Mouse (Mus musculus) brain, embryonic 18.5 days (tissue): ENCODE data around the gene Sbf2.

Experiments used
- DNase-seq: peaks from one replicate; pipeline ENCODE4 v3.0.0-alpha.2; 2012; ENCODE audit warnings: low read depth, low spot score

Sbf2 gene

DNA sequence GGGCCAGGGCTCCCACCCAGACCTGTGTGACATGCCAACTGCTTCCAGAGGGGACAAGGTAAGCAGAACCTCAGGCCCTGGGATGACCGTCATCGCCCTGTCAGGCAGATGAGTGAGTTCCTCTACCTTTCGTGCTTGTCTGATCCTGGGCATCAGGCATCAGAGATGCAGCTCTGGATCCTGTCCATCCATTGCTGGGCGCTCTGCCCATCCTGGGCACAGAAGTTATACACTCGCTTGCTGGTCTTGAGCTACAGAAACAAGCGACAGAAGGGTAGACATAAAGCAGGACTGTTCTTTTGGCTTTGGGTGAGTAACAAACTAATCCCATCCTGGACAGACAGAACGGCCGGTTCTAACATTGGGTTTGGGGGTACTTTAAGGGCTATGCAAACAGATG lies 305.5 kb downstream of the Sbf2 start:
- no peak for DNase-seq

DNA sequence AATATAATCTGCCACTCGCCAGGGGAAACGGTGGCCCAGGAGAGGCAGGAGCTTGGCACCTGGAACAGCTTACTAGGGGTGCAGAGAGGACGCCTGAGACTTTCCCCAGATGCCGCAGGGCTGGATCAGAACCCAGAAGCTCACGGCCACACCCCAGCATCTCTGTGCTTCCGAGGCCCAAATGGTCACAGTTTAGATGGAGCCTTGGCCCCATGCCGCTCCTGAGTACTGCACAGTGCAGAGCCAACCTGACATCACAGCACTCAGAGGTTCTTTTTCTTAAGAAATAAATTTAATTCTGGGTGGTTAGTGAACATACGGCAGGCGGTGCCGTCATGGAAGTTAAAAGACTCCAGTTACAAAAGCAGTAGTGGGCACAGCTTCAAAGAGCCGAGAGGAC lies 307.0 kb downstream of the Sbf2 start:
- DNase-seq, result no peak

DNA sequence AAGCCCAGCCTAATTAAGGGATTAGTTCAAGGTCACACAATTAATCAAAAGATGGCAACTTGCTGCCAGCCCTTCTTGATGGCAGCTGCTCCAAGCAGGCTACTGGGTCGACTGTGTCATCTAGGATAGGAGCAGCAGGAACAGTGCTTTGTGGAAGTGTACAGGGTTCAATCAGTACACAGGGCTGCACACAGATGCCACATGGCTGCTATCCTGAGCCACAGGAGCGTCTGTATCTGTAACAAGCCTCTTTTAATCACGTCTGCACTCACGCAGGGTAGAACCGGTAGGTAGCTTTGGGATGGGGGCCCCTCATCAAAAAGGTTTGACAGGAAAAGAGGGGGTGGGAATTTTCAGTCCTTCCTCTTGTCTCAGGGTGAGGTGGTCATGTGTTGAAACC lies 308.4 kb downstream of the Sbf2 start:
- DNase-seq, result no peak

DNA sequence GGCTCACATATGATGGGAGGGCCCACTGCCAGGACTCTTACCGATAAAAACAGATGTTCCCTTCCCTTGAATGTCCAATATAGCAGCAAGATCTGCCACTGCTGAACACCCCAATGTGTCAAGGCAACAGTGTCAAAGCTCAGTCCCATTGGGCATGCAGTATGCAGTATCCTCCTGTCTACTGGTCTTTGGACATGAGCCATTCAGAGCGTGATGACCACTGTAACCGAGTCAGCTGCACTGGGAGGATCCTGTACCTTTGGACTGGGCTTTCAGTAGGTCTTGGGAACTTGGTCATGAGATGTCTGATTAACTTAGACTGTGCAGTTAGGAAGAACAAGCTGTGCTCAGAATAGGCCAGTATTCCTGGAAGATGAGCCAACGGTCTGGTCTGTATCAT lies 309.2 kb downstream of the Sbf2 start:
- no peak for DNase-seq

GRCm38 (mm10) chr7:110302886-110303285 lies 311.8 kb downstream of the Sbf2 start:
- DNase-seq, result no peak

GRCm38 (mm10) chr7:110298739-110299410 lies 315.8 kb downstream of the Sbf2 start:
- no peak for DNase-seq

DNA sequence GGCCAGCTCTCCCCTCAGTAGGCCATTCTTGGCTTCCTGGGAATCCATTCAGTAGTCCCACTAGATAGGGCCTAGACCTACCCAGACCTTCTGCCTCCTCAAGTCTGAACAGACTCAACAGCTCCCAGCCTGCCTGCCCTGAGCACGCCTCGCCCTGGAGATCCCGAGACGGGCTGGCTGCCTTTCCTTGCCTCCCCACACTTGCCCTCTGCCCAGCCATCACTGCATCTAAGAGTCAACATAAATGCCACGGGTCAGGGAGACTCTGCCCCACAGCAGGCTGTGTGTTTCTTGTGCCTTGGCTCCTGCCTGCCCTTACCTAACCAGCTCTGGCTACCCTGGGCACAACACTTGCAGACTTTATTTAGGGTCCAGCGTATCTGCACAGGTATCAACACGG lies 316.6 kb downstream of the Sbf2 start:
- no peak for DNase-seq

DNA sequence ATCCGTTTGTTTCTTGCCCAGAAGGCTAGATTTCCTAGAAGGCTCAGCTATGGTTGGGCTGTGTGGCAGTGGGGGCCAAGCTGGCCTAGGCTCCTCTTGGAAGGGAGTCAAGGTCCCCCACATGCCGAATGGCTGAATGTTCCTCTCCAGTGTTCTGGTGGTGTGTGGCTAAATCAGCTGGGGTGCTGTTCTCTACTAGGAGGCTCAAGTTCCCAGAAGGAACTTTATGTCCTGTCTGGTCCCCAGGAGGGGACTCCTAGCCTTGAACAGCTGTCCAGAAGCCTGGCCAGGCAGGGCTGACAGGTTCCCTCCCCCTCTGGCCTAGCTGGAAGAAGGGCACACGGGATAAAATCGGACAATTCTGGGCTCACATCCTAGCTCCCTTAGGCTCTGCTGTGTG lies 317.1 kb downstream of the Sbf2 start:
- no peak for DNase-seq

DNA sequence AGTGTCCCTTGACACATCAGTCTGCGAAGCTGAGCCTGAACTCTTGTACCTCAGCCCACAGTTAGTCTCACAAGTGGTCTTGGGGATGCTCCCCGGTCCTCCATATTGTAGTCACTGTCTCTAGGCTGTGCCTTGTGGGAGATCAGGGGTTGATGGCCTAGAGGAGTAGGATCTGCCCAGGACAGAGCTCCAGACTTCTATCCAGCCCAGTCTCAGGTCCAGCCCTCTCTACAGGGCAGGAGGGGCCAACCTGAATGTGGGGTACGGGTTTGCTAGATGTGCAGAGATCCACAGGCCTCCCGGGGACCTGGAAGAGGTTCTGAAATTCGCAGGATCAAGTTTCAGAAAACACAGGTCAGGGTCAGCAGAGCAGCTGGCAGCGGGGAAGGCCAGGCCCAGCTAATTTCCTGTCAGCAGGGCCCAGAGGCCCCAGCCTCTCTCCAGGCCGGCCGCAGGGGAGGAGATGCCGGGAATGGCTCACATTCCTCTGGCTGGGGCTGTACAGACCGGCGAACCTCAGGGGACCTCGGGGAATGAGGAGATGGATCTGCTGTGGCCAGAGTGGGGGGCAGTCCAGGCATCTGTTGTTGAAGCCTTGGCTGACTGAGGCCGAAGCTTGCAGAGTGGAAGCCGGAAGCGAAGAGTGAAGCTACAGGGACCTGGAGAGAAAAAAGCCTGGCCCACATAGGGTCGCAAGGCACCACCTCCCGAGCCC lies 317.7 kb downstream of the Sbf2 start:
- DNase-seq, result no peak

GRCm38 (mm10) chr7:110289647-110290046 lies 325.1 kb downstream of the Sbf2 start:
- no peak for DNase-seq

GRCm38 (mm10) chr7:110288731-110289191 lies 326.0 kb downstream of the Sbf2 start:
- no peak for DNase-seq

- no peak for DNase-seq
These were observed 326.5 kb downstream of the Sbf2 start for GRCm38 (mm10) chr7:110288191-110288604.

DNA sequence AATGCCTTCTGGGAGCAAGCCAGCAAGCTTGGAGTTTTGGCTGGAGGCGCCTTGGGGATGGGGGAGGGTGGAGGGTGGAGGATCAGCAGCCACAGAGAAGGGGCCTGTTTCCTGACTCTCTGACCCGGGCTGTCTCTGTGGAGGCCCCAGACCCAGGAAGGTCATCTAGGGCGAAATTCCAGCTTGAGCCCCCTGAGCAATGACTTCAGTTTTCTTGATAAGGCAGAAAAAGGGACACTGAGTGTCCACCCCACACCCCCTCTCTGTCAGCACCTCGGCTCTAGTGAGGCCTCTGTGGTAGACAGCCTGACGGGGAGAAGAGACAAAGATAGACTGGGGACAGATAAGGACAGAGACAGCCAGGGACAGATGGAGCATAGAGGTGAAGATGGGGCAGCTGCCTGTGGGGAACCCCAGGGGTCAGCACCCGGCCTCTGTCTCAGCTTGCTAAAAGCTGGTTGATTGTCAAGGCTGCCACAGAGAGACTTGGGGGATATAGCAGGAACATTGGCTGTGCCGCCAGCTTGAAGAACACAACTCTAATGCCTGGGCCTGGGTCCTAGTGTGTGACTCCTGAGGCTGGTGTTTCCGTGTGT lies 327.1 kb downstream of the Sbf2 start:
- DNase-seq, result no peak

DNA sequence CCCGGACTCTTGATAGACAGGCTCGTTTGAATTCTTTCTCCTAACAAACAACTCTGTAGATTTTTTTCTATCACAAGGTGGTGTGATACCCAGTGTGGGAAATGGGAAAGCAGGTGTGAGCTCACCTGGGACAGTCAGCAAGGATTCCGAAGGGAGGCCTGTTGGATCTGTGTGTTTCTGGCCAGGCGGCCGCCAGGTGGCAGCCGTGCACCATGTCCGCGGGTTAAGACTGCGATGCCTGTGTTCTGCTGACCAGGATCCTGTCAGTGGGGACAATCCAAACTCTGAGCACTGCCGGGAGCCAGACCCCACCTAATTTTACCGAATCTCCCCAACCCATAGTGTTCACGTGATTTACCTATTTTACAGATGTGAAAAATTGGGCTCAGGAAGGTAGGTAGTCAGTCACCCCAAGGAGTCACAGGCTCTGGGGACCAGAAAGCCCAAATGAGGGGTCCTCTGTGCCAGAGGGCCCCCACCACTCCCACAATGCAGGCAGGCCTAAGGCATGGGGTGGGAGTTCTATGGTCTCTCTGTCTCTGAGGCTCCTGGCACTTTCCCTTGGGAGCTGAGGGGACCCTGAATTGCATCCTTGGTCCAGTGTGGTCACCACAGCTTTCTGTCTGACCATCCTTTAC lies 327.8 kb downstream of the Sbf2 start:
- no peak for DNase-seq

DNA sequence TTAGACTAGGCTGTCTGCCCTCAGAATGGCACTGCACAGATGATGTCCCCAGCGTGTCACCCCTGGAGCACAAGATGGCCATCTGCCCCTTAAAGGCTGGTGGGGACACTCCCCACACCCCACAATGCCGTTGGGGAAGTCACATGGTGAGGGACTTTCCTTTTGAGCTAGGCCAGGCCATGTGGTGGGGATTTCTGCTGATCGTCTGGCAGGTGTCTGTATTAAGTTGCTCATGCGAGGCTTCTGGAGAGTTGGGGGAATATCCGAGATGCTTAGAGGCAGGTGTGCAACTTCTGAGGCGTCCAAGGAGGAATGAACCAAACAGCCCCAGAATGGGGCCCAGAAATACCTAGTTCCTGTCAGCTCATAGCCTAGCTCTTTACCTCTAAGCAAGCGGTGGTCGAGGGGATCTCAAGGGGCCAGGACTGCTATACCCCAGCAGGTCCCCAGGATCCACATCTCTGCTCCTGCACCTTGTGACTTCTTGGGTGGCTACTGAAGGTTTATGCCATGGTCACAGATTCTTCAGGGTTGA lies 328.5 kb downstream of the Sbf2 start:
- no peak for DNase-seq

GRCm38 (mm10) chr7:110285849-110286151 lies 328.9 kb downstream of the Sbf2 start:
- no peak for DNase-seq

DNA sequence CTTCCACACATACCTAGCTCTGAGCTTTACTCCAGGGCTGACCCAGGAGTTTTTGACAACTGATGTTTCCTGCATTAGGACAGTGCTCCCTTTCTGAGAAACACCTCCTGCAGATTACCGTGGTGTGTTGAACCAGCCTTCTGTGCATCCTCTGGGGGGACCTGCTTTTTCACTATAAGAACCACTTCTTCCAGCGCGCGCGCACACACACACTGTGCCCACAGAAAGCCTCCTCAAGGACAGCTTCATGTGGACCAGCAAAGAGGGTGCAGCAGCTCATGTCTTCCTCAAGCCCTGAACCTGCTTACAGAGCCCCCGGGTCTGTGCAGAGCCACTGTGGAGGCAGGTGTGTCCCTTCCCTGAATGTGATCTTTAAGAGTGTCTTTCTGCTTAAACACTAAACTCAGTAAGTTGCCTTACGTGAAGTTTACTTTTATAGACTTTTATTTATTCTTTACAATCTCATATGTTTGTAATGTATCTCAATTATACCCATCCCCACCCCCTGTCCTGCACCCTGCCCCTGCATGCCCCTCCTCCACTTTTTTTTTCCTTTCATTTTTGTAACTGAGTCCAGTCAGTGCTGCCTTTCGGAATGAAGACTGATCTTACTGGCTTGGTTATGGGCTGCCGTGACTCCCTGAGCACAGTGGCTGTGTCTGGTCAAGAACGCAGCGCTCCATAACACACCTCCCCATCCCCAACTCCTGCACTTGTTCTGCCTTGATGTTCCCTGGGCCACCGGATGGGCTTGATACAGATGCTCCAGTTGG lies 329.5 kb downstream of the Sbf2 start:
- no peak for DNase-seq

GRCm38 (mm10) chr7:110283484-110284275 lies 331.0 kb downstream of the Sbf2 start:
- no peak for DNase-seq

- DNase-seq, result no peak
These were observed 331.9 kb downstream of the Sbf2 start for GRCm38 (mm10) chr7:110282797-110283196.

GRCm38 (mm10) chr7:110281435-110282256 lies 333.1 kb downstream of the Sbf2 start:
- no peak for DNase-seq
